Mouse (Mus musculus) hindlimb bud, embryonic 11.5 days (tissue): ENCODE data around the gene Tcf12.

ENCODE experiments used
- DNase-seq: peaks from one replicate; pipeline ENCODE4 v3.0.0-alpha.2; 2012; ENCODE audit warnings: low read depth, low spot score; ENCODE audit errors: extremely low spot score

Gene Tcf12

GRCm38 (mm10) chr9:72088893-72089611 is 22.6 kb downstream of the Tcf12 start:
- no peak for DNase-seq

GRCm38 (mm10) chr9:72085017-72085416 is 26.7 kb downstream of the Tcf12 start:
- no peak for DNase-seq

GRCm38 (mm10) chr9:72084131-72084530 is 27.5 kb downstream of the Tcf12 start:
- no peak for DNase-seq

GRCm38 (mm10) chr9:72076158-72076557 is 35.5 kb downstream of the Tcf12 start:
- DNase-seq, result no peak

GRCm38 (mm10) chr9:72066151-72066550 is 45.5 kb downstream of the Tcf12 start:
- no peak for DNase-seq

- no peak for DNase-seq
These were observed 58.5 kb downstream of the Tcf12 start for GRCm38 (mm10) chr9:72053144-72053543.

GRCm38 (mm10) chr9:72040156-72040555 is 71.5 kb downstream of the Tcf12 start:
- no peak for DNase-seq

- no peak for DNase-seq
These were observed 72.3 kb downstream of the Tcf12 start for GRCm38 (mm10) chr9:72039369-72039768.

GRCm38 (mm10) chr9:72037059-72037516 is 74.6 kb downstream of the Tcf12 start:
- no peak for DNase-seq

- no peak for DNase-seq
These were observed 75.4 kb downstream of the Tcf12 start for GRCm38 (mm10) chr9:72036257-72036656.

GRCm38 (mm10) chr9:72033271-72033670 is 78.4 kb downstream of the Tcf12 start:
- no peak for DNase-seq

- DNase-seq, result no peak
These were observed 81.4 kb downstream of the Tcf12 start for GRCm38 (mm10) chr9:72030274-72030673.

- no peak for DNase-seq
These were observed 82.1 kb downstream of the Tcf12 start for GRCm38 (mm10) chr9:72029601-72030000.

- no peak for DNase-seq
These were observed 88.4 kb downstream of the Tcf12 start for GRCm38 (mm10) chr9:72023274-72023673.

GRCm38 (mm10) chr9:72021512-72021911 is 90.2 kb downstream of the Tcf12 start:
- DNase-seq, result no peak

- DNase-seq, result no peak
These were observed 95.7 kb downstream of the Tcf12 start for GRCm38 (mm10) chr9:72016021-72016420.

GRCm38 (mm10) chr9:72014585-72015381 is 96.9 kb downstream of the Tcf12 start:
- no peak for DNase-seq

- no peak for DNase-seq
These were observed 98.1 kb downstream of the Tcf12 start for GRCm38 (mm10) chr9:72013541-72013940.

- no peak for DNase-seq
These were observed 103.0 kb downstream of the Tcf12 start for GRCm38 (mm10) chr9:72008634-72009033.

- no peak for DNase-seq
These were observed 120.5 kb downstream of the Tcf12 start for GRCm38 (mm10) chr9:71991147-71991546.

- DNase-seq, result no peak
These were observed 121.3 kb downstream of the Tcf12 start for GRCm38 (mm10) chr9:71990376-71990775.

GRCm38 (mm10) chr9:71989663-71990062 is 122.0 kb downstream of the Tcf12 start:
- no peak for DNase-seq
